Mouse (Mus musculus): ENCODE data around the gene Meox1. TPM values are rescaled to one million over a fixed set of nuclear protein-coding genes. Genes with fewer than 3 reads are reported as not detected.

Gene Meox1
- total RNA-seq, 2 experiments from 2014 or later, result not detected

- ATAC-seq (replicated peaks; ENCODE audit: low FRiP score, poor library complexity, severe bottlenecking), result no peak
Measured at GRCm38 (mm10) chr11:101867513-101868052, 26.6 kb downstream of the Meox1 start.

- no peak for ATAC-seq (replicated peaks; ENCODE audit: low FRiP score, poor library complexity, severe bottlenecking)
Measured at GRCm38 (mm10) chr11:101858742-101859141, 35.4 kb downstream of the Meox1 start.

DNA sequence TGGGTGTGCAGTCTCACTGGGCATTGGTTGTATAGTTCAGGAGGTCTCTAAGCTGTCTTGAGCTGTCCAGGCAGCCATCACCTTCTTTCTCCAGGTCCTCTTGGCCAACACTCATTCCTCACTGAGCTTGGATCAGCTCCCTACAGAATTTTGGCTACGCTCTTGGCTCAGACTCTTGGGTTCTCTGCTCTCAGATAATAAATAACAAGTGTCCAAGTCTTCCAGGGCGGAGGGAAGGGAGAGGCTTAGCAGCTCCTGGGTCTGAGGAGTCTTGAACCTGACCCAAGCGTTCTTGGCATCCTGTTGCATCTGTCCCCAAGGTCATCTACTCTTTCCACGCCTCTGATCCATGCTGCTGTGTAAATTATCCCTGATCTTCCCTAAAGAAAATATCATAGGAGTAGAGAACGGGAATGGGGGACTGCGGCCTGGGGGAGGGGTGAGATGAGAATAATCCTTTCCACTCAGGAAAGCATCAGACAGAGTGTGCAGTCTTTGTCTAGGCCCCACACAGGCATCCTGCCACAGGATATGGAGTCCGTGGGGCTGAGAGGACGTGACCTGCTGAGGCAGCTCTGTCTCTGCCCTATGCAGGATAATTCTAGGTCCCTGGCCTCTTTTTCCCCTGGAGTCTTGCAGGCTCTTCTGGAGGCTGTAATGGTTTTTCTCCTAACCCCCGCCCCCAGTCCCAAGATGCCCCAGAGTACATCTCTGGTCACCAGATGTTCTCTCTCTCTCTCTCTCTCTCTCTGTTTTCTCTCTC lies 38.0 kb downstream of the Meox1 start:
- no peak for ATAC-seq (replicated peaks; ENCODE audit: low FRiP score, poor library complexity, severe bottlenecking)

DNA sequence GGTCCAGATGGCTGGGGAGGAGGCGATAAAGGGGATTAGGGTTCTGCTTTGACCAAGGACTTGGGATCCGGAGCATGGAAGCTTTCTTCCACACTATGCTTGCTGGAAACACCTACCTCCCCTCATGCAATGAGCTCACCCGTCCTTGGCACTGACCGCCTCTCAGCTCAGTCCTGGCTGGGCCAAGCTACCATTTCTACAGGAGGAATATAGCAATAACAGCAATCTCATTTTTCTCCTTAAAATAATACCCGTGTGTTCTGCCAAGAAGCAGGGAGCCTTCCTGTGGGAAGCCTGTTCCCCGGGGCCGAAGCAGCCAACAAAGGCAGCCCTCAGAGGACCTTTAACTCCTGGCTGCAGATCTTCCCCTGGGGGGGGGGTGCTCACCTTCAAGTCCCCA lies 43.1 kb downstream of the Meox1 start:
- ATAC-seq (replicated peaks; ENCODE audit: low FRiP score, poor library complexity, severe bottlenecking), result no peak

DNA sequence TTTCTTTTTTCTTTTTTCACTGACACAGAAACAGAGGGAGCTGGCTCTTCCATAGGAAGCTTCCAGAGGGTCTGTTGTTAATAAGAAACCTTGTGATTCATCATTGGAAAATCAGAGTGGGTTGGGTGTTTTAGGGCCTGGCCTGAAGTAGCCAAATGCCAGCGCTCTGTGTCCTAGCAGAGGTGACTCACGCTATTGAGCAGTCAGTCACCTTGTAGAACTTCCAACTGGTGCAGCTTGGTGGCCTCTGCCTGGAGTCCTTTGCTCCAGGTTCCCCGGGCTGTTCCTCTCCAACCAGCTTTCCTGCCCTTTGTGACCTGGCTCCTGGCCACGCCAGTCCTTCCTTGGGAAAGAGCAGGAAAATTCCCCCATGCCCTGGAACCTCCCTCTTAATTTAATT lies 44.9 kb downstream of the Meox1 start:
- ATAC-seq (replicated peaks; ENCODE audit: low FRiP score, poor library complexity, severe bottlenecking), result no peak

DNA sequence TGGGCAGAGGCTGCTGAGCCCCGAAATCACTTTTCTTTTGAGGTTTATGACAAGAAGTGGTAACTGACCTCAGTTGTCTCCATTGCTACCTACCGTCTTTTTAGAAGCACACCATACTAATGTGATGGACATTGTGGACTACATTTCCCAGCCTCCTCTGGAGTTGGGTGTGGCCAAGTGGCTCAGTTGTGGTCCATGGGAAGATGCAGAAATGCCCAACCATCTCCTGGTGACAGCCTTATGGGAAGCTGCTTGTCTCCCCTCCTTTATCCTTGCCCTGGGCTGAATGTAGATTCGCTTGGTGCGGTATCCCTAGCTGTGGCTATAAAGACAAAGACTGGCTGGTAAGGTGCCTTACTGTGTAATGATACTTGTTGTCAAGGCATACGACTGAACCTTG lies 46.7 kb downstream of the Meox1 start:
- no peak for ATAC-seq (replicated peaks; ENCODE audit: low FRiP score, poor library complexity, severe bottlenecking)

DNA sequence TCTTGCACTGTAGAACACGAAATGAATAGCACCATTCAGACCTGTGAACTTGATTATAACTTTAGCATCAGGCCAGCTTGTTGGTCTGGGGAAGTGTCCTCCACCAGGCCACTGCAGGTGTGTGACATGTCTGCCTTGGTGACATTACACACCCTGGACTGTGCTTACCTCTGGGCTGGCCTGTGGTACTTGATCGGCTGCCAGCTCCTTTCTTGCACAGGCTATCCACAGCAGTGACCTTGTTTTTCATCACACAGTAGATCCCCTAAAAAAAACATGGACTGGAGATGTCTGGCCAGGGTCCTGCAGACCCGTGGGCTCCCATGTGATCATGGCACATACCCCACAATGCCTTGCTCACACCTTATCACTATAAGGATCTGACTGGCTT lies 51.4 kb downstream of the Meox1 start:
- no peak for ATAC-seq (replicated peaks; ENCODE audit: low FRiP score, poor library complexity, severe bottlenecking)

- ATAC-seq (replicated peaks; ENCODE audit: low FRiP score, poor library complexity, severe bottlenecking), result no peak
Measured at GRCm38 (mm10) chr11:101841998-101842772, 52.0 kb downstream of the Meox1 start.

DNA sequence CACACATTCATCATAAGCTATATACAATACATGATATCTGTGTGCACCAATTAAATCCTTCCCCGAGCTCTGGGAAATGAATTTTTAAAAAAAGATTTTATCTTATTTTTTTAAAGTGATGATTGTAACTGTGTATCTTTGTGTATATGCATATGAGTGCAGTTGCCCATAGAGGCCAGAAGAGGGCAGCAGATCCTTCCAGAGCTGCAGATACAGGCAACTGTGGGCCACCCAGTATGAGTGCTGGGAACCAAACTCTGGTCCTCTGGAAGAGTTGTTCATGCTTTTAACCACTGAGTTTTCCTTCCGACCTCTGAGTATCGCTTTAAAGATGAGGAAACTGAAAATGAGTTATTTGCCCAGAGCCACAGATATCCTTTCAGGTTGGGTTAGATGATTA lies 53.8 kb downstream of the Meox1 start:
- no peak for ATAC-seq (replicated peaks; ENCODE audit: low FRiP score, poor library complexity, severe bottlenecking)

DNA sequence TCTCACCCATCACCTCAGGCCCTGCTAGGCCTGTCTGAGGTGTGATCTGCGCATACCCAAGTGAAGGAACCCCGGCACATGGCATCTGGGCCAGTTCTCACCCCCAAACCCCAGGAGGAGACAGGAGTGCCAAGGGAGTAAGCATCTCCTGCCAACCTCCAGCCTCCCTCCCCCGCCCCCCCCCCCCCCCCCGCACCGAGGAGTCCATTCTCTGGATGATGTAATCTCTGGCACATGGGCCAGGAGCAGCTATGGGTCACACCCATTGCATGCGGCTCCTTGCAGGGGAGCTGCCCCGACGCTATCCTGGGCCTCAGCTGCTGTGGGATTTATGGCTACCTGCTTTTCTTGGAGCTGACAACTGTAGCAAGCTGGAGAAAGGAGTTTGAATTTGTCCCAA lies 54.7 kb downstream of the Meox1 start:
- ATAC-seq (replicated peaks; ENCODE audit: low FRiP score, poor library complexity, severe bottlenecking), result no peak

GRCm38 (mm10) chr11:101832001-101832400 lies 62.2 kb downstream of the Meox1 start:
- no peak for ATAC-seq (replicated peaks; ENCODE audit: low FRiP score, poor library complexity, severe bottlenecking)

DNA sequence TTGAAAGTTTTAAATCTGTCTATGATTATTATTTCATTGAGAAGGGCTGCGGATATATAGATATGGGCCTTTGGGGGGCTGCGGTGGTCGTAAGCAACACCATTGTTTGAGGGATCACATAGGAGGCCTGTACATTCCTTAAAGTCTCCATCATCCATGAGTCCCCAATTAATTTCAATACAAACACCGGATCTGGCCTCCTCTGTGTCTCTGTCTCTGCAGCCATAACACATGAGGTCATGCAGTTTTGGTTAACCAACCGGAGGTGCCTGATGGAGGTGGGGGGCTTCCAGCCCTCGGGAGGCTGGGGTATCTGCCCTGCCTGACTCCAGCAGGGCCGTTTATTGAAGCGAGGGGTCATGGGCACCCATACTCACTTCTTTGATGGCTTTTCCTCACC lies 63.6 kb downstream of the Meox1 start:
- ATAC-seq (replicated peaks; ENCODE audit: low FRiP score, poor library complexity, severe bottlenecking), result no peak

GRCm38 (mm10) chr11:101830112-101830511 lies 64.1 kb downstream of the Meox1 start:
- ATAC-seq (replicated peaks; ENCODE audit: low FRiP score, poor library complexity, severe bottlenecking), result no peak

DNA sequence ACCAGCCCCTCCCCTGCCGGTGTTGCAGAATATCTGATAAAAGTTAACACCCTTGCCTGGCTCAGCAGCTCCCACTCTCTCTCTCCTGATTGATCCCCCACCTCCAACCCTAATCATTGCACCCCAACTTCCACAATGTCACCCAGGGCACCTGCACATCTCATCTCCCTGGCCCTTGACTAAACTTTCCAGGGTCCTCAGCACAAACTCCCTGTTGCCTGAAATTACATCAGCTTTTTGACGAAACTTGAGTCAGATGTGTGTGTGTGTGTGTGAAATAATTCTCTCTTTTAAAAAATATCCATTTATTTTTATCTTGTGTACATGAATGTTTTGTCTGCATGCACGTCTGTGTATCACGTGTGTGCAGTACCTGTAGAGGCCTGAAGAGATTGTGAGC lies 65.5 kb downstream of the Meox1 start:
- no peak for ATAC-seq (replicated peaks; ENCODE audit: low FRiP score, poor library complexity, severe bottlenecking)

Other genes starting within 250 kb of the Meox1 start
- not detected in 2 replicates for gene Arl4d, start 228.8 kb downstream of the Meox1 start, total RNA-seq (2015; ENCODE audit: low replicate concordance)
- gene Arl4d, start 228.8 kb downstream of the Meox1 start, total RNA-seq (2017; ENCODE audit: low replicate concordance), result 1.0 and 1.5 TPM in 2 replicates
- gene Dhx8, start 161.5 kb downstream of the Meox1 start, total RNA-seq (2015; ENCODE audit: low replicate concordance), result 14.7 and 19.8 TPM in 2 replicates
- gene Dhx8, start 161.5 kb downstream of the Meox1 start, total RNA-seq (2017; ENCODE audit: low replicate concordance), result 24.0 and 39.3 TPM in 2 replicates
- not detected in 2 replicates for gene Etv4, start 109.0 kb downstream of the Meox1 start, total RNA-seq (2015; ENCODE audit: low replicate concordance)
- gene Etv4, start 109.0 kb downstream of the Meox1 start, total RNA-seq (2017; ENCODE audit: low replicate concordance), result not detected in 2 replicates
- gene Sost, start 72.6 kb upstream of the Meox1 start, total RNA-seq (2015; ENCODE audit: low replicate concordance), result not detected in 2 replicates
- gene Sost, start 72.6 kb upstream of the Meox1 start, total RNA-seq (2017; ENCODE audit: low replicate concordance), result not detected in 2 replicates
- gene Cfap97d1, start 89.9 kb upstream of the Meox1 start, total RNA-seq (2015; ENCODE audit: low replicate concordance), result not detected in 2 replicates
- not detected in 2 replicates for gene Cfap97d1, start 89.9 kb upstream of the Meox1 start, total RNA-seq (2017; ENCODE audit: low replicate concordance)
- gene Dusp3, start 92.6 kb upstream of the Meox1 start, total RNA-seq (2015; ENCODE audit: low replicate concordance), result 0.42 and 3.2 TPM in 2 replicates
- 1.6 and 2.7 TPM in 2 replicates for gene Dusp3, start 92.6 kb upstream of the Meox1 start, total RNA-seq (2017; ENCODE audit: low replicate concordance)
- gene Mpp3, start 134.1 kb upstream of the Meox1 start, total RNA-seq (2015; ENCODE audit: low replicate concordance), result not detected in 2 replicates
- gene Mpp3, start 134.1 kb upstream of the Meox1 start, total RNA-seq (2017; ENCODE audit: low replicate concordance), result not detected in 2 replicates
- gene Cd300lg, start 147.1 kb upstream of the Meox1 start, total RNA-seq (2015; ENCODE audit: low replicate concordance), result 0.42 and 3.6 TPM in 2 replicates
- gene Cd300lg, start 147.1 kb upstream of the Meox1 start, total RNA-seq (2017; ENCODE audit: low replicate concordance), result 0.23 and 0.64 TPM in 2 replicates
- gene Mpp2, start 194.1 kb upstream of the Meox1 start, total RNA-seq (2015; ENCODE audit: low replicate concordance), result 37.5 and 39.0 TPM in 2 replicates
- 32.9 and 39.0 TPM in 2 replicates for gene Mpp2, start 194.1 kb upstream of the Meox1 start, total RNA-seq (2017; ENCODE audit: low replicate concordance)
- not detected in 2 replicates for gene Ppy, start 206.9 kb upstream of the Meox1 start, total RNA-seq (2015; ENCODE audit: low replicate concordance)
- gene Ppy, start 206.9 kb upstream of the Meox1 start, total RNA-seq (2017; ENCODE audit: low replicate concordance), result not detected in 2 replicates
- gene Pyy, start 213.5 kb upstream of the Meox1 start, total RNA-seq (2015; ENCODE audit: low replicate concordance), result not detected in 2 replicates
- gene Pyy, start 213.5 kb upstream of the Meox1 start, total RNA-seq (2017; ENCODE audit: low replicate concordance), result not detected in 2 replicates